Mouse (Mus musculus) gastrocnemius, adult 18-20 months (tissue): ENCODE data around the gene Mlxipl. TPM values are rescaled to one million over a fixed set of nuclear protein-coding genes. Genes with fewer than 3 reads are reported as not detected.
A peak's percentile ranks its signal among the peaks of the same experiment; 100 is the strongest.

Experiments
- DNase-seq: peaks from one replicate; pipeline ENCODE4 v3.0.0; 2021; ENCODE audit warnings: low spot score
- total RNA-seq, 2 experiments: library from RNA; stranded (reverse); gene quantifications; 2 replicates each; pipeline ENCODE4 v1.2.3; 2021

The Mlxipl gene
- total RNA-seq, 2 experiments from 2014 or later: 54.5 to 64.1 TPM

DNA sequence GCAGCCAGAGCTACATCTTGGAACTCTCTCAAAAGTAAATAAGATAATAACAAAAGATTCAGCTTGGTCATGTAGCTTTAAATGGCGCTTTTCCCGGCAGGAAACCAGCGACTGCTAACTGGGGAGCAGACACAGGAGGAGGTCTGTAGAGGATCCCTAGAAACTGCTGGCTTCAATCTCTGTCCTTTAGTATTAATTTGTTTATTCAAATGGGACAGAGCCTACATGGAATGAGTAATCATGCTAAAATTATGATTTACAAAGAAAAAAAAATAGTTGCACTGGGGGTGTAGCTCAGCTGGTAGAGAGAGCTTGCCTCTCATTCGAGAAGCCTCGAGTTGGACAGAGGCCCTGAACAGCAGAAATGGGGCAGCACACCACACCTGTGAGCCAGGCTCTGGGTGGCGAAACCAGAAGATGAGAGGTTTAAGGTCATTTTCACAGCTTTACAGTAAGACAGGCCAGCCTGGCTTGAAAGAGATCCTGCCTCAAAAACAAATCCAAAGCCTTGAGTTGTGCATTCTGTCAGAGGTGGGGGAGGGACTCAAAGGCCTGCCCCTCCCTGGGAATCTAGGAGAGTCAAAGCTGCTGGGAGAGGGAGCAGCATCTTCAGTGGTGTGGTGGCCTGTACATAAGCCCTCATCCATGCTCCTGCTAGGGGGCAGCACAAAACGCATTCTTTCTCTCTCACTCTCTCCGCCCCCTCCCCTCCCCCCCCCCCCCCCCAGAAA is 93.6 kb downstream of the Mlxipl start:
- DNase-seq: no peak

- DNase-seq: no peak
Measured at GRCm38 (mm10) chr5:135185016-135185415, 95.3 kb downstream of the Mlxipl start.

GRCm38 (mm10) chr5:135185596-135185995 is 95.9 kb downstream of the Mlxipl start:
- DNase-seq: peak; percentile 17

DNA sequence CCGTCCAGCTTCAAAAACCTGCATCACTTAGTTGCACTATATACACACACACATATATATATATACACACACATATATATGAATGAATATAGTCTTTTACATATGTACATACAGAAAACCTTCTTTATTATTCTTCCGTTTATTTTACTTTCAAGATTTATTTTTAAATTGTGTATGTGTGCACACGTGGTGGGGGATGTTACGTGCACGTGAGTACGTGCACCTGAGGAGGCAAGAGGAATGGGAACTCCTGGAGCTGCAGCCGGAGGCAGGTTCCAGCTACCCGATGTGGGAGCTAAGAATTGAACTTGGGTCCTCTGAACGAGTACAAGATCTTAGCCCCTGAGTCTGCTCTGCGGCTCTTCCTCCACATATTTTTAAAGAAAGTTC is 96.5 kb downstream of the Mlxipl start:
- no peak for DNase-seq

DNA sequence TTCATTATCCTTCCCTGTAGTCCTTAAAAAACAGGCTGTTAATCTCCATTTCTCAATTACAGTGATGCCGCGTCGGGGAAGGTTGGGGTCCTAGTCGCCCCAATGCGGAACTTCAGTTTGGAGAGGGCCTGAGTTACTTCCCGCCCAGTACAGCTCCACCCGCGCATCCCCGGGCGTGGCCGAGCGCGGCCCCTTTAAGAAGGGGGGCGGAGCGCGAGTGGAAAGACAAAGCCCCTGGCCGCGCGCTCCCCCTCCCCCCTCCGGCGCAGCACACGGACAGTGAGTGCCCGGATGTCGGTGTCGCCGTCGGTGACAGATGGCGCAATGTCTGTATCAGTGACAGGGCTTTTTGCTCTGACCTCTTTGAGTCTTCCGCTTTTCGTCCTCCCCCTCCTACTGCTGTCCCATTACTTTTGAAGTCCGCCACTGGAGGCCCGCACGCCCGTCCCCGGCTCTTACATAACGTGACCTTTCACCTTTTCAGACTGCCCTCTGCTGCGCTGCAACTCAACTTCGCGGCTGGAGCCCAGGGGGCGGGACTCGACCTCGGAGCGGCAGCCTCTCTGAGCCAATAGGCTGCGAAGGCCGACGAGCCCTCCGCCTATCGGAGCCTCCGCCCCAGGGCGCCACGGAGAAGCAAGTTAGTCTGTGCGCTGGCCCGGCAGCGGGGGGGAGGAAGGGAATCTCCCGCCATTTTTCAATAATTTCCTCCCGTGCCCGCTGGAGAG is 97.1 kb downstream of the Mlxipl start, which contains the start of gene Baz1b:
Baz1b (plus strand) TSS at position 644 of the 728 bp plus-strand sequence.
- peak; percentile 99 for DNase-seq

GRCm38 (mm10) chr5:135187349-135188213 is 97.9 kb downstream of the Mlxipl start:
- peak; percentile 34 for DNase-seq

Other genes with a start within 250 kb of the Mlxipl start
- gene Tmem270, start 183.2 kb upstream of the Mlxipl start, total RNA-seq: not detected
- not detected for gene Cldn13, start 174.4 kb upstream of the Mlxipl start, total RNA-seq
- gene Mettl27, start 157.5 kb upstream of the Mlxipl start, total RNA-seq: 1 to 10 TPM; 4.2 to 5.6 TPM
- gene Cldn4, start 143.0 kb upstream of the Mlxipl start, total RNA-seq: not detected
- under 1 TPM; 0.18 to 0.36 TPM for gene Cldn3, start 103.7 kb upstream of the Mlxipl start, total RNA-seq
- gene Abhd11, start 80.7 kb upstream of the Mlxipl start, total RNA-seq: 10 to 100 TPM; 45.1 to 49.8 TPM
- gene Stx1a, start 66.4 kb upstream of the Mlxipl start, total RNA-seq: under 1 TPM; 0.18 to 0.40 TPM
- gene Dnajc30, start 25.7 kb upstream of the Mlxipl start, total RNA-seq: 10 to 100 TPM; 26.7 to 28.1 TPM
- 10 to 100 TPM; 28.2 to 35.7 TPM for gene Bud23, start 24.9 kb upstream of the Mlxipl start, total RNA-seq
- gene Vps37d, start 11.6 kb upstream of the Mlxipl start, total RNA-seq: under 1 TPM; 0.25 to 0.52 TPM
- gene Tbl2, start 59.8 kb downstream of the Mlxipl start, total RNA-seq: 1 to 10 TPM; 7.0 to 7.6 TPM
- 10 to 100 TPM; 26.3 to 31.3 TPM for gene Bcl7b, start 78.4 kb downstream of the Mlxipl start, total RNA-seq
- gene Baz1b, start 97.4 kb downstream of the Mlxipl start, total RNA-seq: 10 to 100 TPM; 32.9 to 34.8 TPM
- 10 to 100 TPM; 29.0 to 51.7 TPM for gene Fzd9, start 161.3 kb downstream of the Mlxipl start, total RNA-seq